Mouse (Mus musculus) gastrocnemius, postnatal 25 days (tissue): ENCODE measurements around the gene Tns4. TPM values are rescaled to one million over a fixed set of nuclear protein-coding genes. Genes with fewer than 3 reads are reported as not detected.
A peak's percentile ranks its signal among the peaks of the same experiment; 100 is the strongest.

Experiments
- DNase-seq: peaks from one replicate; pipeline ENCODE4 v3.0.0; 2022
- total RNA-seq, 2 experiments: library from RNA; stranded (reverse); gene quantifications; 1 replicate in 1 of 2; 2 replicates in 1 of 2; pipeline ENCODE4 v1.2.3; 2021

Tns4 gene
- total RNA-seq, 2 experiments from 2014 or later: 0.05 TPM; not detected in 1

DNA sequence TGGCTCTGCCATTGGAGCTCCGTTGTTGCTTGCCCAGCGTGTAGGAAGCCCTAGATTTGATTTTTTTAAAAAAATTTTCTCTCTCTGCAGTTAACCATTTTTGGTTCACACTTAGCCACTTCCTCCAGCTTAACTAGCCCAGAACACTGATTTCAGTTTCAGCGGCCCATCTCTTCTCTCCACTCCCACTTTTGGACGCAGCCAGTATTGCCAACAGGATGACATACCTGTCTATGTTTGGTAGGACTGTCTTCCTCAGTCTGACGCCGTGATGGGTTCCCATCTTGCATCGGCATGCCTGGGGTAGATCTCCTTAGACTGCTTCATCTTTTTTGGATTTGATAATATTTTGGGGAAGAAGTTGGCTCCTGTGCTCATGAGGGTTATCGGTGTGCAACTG is 1.3 kb upstream of the Tns4 start:
- DNase-seq: no peak

- no peak for DNase-seq
Measured at GRCm38 (mm10) chr11:99088486-99088885, 620 bp downstream of the Tns4 start.

- no peak for DNase-seq
Measured at GRCm38 (mm10) chr11:99084366-99084765, 4.7 kb downstream of the Tns4 start.

DNA sequence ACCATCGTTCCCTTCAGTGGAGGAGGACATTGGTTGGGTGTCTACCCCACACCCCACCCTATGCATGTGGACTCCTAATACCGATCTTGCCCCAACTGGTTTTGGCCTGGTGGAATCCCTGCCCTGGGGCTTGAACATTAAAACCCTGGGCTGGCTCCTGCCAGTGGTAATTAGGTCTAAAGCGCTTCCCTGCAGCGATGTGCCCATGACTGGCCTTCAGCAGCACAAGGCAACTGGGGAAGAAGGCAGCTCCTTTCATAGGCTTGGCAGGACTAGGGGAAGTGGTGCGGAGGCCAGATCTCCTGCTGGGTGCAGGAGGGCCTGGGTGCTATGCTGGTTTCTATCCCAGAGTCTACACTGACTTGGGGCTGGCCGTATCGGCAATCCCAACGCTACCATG is 5.6 kb downstream of the Tns4 start:
- no peak for DNase-seq

GRCm38 (mm10) chr11:99082098-99082497 is 7.0 kb downstream of the Tns4 start:
- DNase-seq: no peak

DNA sequence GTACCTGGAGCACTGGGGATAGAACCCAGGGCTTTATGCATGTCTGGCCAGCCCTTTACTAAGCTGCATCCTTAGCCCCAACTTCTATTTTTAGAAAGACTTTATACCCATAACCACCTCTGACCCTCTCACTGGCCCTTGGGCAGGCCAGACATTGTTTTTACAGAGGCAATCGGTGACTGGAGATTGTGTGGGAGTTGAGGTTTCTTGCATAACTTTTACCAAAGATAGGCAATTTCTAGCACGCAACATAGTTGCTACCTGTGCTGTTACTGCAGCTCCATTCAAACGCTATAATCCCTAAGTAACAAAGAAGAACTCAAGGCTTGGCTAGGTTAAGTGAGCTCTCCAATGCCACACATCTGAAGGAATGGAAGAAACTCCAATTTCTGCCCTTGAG is 7.5 kb downstream of the Tns4 start:
- no peak for DNase-seq

- DNase-seq: no peak
Measured at GRCm38 (mm10) chr11:99080902-99081543, 8.1 kb downstream of the Tns4 start.

GRCm38 (mm10) chr11:99077869-99078268 is 11.2 kb downstream of the Tns4 start:
- no peak for DNase-seq

DNA sequence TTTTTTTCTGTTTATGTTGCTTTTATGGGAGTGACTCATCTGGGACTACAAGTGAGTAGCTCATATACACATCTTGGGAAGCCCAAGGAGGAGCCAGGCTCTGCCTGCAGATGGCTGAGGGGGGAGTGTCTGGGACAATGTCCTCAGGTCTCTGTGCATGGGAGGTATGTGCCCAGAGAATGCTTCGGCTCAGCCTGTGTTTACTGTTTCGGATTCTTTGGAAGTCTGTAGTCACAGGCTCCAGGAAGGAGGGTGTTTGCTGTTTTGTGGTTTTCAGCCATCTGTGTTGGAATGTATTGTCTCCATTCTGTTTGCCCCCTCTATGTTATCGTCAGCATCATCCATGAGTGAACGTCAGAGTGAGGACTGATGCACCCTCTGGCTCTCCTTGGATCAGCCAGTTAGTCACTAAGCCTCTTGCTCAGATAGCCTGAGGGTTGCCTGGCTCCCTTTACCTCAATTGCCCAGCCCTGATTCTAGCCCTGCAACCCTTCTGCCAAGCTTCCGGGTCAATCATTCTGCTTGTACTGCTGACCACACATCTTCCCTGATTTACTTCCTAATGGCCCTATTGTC is 12.3 kb downstream of the Tns4 start:
- DNase-seq: no peak

DNA sequence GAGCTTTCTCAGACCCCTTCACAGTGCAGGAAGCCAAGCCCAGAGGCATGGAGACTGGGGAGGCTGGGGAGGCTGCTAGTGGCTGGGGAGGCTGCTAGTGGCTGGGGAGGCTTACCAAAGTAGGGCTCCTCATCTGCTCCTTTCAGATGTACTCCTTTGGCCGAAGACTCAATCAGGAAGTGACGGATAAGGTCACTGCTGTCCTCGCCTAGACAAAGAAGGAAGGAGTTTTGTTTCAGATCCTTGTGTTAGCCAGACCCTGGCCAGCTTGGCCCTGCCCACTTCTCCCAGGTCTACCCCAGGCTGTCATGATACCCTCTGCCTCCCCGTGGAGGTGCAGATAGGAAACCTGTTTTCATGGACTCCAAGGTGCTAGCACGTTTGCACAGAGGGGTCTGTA is 15.3 kb downstream of the Tns4 start:
- no peak for DNase-seq

DNA sequence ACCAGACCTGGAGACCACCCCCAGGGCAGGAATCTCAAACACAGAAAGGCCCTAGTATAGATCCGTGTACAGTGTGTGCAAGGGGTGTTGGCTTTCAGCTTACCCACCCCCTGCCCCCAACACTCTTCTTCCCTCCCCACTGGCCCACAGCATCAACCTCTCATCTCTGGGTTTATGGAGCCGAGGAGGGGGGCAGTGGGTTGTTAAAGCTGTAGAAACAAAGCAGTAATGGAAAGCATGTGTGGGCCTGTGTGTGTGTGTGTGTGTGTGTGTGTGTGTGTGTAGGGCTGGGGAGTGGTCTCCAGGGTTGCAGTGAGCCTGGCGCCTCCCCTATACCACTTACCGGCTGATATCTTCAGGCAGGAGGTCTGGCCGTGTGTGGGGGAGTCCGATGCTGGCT is 17.2 kb downstream of the Tns4 start:
- no peak for DNase-seq

DNA sequence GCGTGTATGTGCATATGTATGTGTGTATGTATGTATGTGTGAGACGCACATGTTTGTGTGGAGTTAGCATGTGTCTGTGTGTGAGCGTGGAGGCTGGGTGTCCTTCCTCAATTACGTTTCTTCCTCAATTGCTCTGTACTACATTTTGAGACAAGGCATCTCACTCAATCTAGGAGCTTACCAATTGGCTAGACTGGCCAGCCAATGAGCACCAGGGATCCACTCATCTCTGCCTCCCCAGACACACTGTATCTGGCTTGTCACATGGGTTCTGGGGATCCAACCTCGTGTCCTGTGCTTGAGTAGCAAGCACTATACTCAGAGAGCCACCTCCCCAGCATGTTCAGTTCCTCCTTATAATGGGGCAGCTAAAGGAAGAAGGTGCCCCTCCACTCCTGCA is 20.7 kb downstream of the Tns4 start:
- DNase-seq: no peak

DNA sequence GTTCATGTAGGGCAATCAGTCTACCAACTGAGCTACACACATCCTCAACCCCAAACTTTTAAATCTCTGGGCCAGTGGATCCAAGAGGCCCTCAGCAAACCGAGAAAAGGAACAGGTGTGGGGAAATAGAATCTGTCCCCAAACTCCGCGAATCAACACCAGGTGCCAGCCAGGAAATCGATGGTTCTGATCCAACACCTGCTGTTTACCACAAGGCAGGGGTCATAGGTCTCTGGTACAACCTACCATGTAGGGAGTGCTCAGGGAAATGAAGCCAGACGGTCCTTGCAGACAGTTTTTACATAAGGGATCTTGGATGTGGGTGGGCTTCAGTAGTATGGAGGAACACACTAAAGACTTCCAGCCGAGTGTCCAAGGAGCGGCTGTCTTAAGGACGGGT is 21.5 kb downstream of the Tns4 start:
- DNase-seq: no peak

DNA sequence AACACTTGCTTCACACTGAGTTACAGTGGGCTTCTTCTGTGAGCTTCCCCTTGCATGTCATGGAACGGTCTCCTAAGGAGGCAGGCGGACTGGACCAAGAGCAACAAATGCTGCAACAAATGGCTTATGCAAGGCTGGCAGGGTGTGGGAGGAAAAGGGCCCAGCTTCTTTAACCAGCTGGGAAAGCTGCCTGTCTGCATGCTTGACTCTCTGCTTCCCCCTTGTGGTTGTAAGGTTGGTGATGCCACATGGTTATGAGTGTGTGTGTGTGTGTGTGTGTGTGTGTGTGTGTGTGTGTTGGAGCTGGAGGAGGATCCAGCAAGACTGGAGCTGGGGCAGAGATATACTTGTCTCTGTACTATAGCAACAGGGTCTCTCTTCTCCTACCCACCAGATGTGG is 23.1 kb downstream of the Tns4 start:
- DNase-seq: peak; percentile 86

DNA sequence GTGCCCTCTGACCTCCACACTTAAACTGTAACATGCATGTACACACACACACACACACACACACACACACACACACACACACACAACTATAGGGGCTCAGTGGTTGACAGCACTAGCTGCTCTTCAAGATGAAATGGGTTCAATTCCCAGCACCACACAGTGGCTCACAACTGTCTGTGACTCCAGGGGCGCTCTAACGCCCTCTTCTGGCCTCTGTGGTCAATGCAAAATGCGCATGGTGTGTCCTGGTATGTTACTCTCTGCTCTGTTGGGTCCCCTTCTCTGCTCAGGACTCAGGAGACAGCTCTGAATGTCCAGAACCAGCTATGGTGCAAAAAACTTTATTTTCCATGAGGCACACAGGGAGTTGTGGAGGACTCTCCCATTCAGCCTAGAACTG is 23.8 kb downstream of the Tns4 start:
- DNase-seq: no peak

DNA sequence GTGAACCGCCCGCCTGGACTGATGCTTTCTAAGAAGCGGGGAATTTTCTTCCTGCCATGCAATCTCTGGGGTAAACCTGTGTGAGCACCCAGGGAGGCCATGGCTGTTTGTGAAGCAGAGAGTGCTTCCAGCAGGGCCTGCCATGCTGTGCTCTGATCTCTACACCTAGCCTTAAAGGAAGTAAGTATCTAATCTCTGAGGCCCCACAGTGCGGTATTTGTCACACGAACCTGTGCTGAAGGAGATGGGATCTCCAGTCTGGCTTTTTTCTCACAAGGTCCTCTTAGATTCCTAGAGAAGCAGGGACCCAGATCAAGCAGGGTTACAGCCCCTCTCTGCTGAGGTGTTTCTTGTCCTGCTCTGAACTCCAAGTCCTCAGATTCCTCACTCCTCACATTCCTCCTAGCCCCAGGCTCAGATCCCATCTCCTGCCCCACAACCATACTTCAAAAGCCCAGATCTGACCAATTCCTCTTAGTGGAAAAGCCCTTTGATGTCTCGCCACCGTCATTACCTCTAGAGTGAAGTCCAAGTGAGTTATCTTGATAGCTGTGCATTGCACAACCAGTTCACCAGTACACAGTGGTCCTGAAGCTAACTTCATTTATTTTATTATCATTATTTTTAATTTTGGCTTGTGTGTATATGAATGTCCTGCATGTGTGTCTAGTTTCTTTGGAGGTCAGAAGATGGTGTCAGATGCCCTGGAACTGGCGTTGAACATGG is 25.5 kb downstream of the Tns4 start:
- DNase-seq: no peak

DNA sequence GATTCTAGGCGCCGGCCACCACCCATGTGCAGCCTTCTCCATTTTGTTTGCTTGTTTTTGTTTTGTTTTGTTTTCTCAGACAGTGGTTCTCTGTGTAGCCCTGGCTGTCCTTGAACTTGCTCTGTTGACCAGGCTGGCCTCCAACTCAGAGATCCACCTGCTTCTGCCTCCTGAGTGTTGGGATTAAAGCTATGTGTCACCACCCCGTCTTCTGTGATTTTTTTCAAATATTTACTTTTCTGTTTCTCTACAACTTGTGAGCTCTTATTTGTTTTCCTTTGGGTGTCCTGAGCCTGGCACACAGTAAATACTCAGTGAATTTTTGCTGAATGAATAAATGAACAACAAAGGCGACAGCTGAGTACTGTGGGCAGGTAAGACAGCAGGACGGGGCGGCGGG is 26.4 kb downstream of the Tns4 start:
- DNase-seq: no peak

DNA sequence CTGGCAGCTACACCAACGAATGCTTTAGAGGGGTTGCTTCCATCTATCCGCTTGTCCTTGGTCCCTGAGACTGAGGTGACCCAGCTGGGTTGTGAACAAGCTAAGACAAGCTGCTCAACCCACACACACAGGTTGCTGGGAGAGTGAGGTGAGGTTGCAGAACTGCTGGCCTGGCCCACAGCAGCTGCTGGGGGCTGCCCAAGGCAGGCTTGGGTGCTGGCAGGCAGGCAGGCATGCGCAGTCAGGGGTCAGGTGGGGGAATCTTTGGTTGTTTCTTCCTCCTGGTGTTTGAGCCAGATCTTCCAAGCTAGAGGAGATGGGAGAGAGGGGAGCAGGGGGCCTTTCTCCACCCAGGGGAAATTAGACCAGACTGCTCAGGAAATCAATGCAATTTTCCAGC is 28.7 kb downstream of the Tns4 start:
- no peak for DNase-seq

- peak; percentile 48 for DNase-seq
Measured at GRCm38 (mm10) chr11:99055571-99056452, 33.3 kb downstream of the Tns4 start.

DNA sequence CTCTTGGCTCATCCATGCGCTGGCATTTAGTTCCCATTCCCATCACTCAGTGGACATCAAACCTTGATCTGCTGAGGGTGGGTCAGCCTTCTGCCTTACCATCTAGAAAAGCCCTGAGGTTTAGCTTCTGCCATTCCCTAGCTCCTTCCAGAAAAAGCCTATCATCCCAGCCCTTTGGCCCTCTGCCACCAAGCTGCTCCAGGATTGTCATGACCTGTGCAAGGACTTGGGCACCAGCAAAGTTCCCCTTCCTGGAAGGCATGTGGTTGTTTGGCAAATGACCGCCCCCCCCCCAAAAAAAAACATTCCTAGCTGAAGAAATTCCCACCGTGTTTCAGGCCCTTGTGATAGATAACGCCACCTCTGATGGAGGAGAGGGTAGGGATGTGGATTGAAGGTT is 34.0 kb downstream of the Tns4 start:
- DNase-seq: no peak

DNA sequence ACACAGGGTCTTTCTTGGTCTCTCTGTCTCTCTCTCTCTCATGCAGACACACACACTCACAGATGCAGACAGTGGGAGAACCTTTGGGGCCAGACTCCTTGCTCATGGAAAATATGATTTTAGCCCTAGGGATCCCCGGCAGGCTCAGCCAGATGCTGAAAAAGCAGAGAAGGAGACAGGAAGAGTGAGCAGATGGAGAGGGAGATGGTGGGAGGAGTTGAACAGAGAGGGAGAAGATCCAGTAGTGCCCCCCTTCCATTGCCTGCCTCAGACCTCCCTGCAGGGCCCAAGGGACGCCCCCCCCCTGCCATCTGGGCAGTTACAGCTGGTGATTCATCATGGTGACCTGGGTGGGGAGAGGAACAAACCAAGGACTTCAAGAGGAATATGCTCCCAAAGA is 41.5 kb downstream of the Tns4 start:
- peak; percentile 65 for DNase-seq

DNA sequence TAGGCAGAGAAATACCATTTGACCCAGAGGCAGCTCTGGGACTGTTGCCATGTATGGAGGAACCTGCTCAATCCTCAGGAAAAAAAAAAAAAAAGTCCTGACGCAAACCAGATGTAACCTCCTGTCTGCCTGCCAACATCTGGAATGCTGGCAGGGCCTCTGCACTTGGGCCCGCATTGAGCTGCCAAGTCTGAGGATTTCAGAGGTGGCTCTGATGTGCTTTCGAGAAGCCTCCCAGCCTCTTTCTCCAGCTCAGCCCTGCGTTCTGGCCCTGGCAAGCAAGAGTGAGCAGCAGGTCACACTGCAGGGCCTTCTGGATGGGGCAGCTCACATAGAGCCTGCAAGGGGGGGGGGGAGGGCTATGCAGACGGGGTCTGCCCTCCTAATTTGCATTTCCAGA is 42.0 kb downstream of the Tns4 start:
- DNase-seq: peak; percentile 88
